Mouse (Mus musculus): ENCODE results near the gene Sycp2l. TPM values are rescaled to one million over a fixed set of nuclear protein-coding genes. Genes with fewer than 3 reads are reported as not detected.
"Not testable (repeated sequence)": the region's sequence is repeated elsewhere in the genome, so short reads cannot be mapped to it uniquely, and the experiment has no call there.

Gene Sycp2l
- total RNA-seq, 2 experiments from 2014 or later = 0.14 TPM; not detected in 1

GRCm38 (mm10) chr13:41119152-41119945, 5.2 kb downstream of the Sycp2l start:
- no peak for DNase-seq
- intact Hi-C loops (cut with DNase I) = no loop called here

GRCm38 (mm10) chr13:41123666-41124225, 9.6 kb downstream of the Sycp2l start:
- DNase-seq = no peak
- intact Hi-C loops (cut with DNase I) = no loop called here

- intact Hi-C loops (cut with DNase I) = no loop called here
- no peak for DNase-seq
Observed at GRCm38 (mm10) chr13:41128326-41128725, 14.2 kb downstream of the Sycp2l start.

- no peak for DNase-seq
- intact Hi-C loops (cut with DNase I) = no loop called here
Observed at GRCm38 (mm10) chr13:41129061-41129460, 15.0 kb downstream of the Sycp2l start.

GRCm38 (mm10) chr13:41134901-41135300, 20.8 kb downstream of the Sycp2l start:
- intact Hi-C loops (cut with DNase I) = no loop called here
- DNase-seq = peak; percentile 72

- intact Hi-C loops (cut with DNase I) = no loop called here
- DNase-seq = no peak
Observed at GRCm38 (mm10) chr13:41145433-41145970, 31.4 kb downstream of the Sycp2l start.

GRCm38 (mm10) chr13:41146271-41146670, 32.2 kb downstream of the Sycp2l start:
- peak; percentile 66 for DNase-seq
- intact Hi-C loops (cut with DNase I) = no loop called here

- DNase-seq = no peak
- intact Hi-C loops (cut with DNase I) = loop anchor here (10.0 kb wide), 1 partner anchor 68 kb away; no protein-coding TSS in a partner anchor
Observed at GRCm38 (mm10) chr13:41153146-41153545, 39.0 kb downstream of the Sycp2l start.

GRCm38 (mm10) chr13:41158426-41158825, 44.3 kb downstream of the Sycp2l start:
- intact Hi-C loops (cut with DNase I) = loop anchor here (10.0 kb wide), 1 partner anchor 74 kb away; no protein-coding TSS in a partner anchor
- no peak for DNase-seq

GRCm38 (mm10) chr13:41187886-41188285, 73.8 kb downstream of the Sycp2l start:
- intact Hi-C loops (cut with DNase I) = no loop called here
- DNase-seq = no peak

GRCm38 (mm10) chr13:41195640-41196333, 81.7 kb downstream of the Sycp2l start:
- intact Hi-C loops (cut with DNase I) = no loop called here
- DNase-seq = no peak

GRCm38 (mm10) chr13:41200861-41201260, 86.8 kb downstream of the Sycp2l start:
- intact Hi-C loops (cut with DNase I) = no loop called here
- no peak for DNase-seq

- intact Hi-C loops (cut with DNase I) = no loop called here
- DNase-seq = no peak
Observed at GRCm38 (mm10) chr13:41203289-41203688, 89.2 kb downstream of the Sycp2l start.

- intact Hi-C loops (cut with DNase I) = no loop called here
- DNase-seq = no peak
Observed at GRCm38 (mm10) chr13:41203691-41204090, 89.6 kb downstream of the Sycp2l start.

- intact Hi-C loops (cut with DNase I); DNase-seq: not testable (repeated sequence)
Observed at GRCm38 (mm10) chr13:41205568-41205967, 91.5 kb downstream of the Sycp2l start.

GRCm38 (mm10) chr13:41206241-41206640, 92.1 kb downstream of the Sycp2l start:
- DNase-seq = no peak

GRCm38 (mm10) chr13:41211276-41211675, 97.2 kb downstream of the Sycp2l start:
- DNase-seq = no peak
- intact Hi-C loops (cut with DNase I) = no loop called here

More at GRCm38 (mm10) chr13:41206241-41206640, 92.1 kb downstream of the Sycp2l start:
- intact Hi-C loops (cut with DNase I) = no loop called here

- DNase-seq = no peak
- intact Hi-C loops (cut with DNase I) = no loop called here
Observed at GRCm38 (mm10) chr13:41212558-41213322, 98.6 kb downstream of the Sycp2l start.

GRCm38 (mm10) chr13:41215669-41216068, 101.6 kb downstream of the Sycp2l start:
- no peak for DNase-seq
- intact Hi-C loops (cut with DNase I) = no loop called here

- DNase-seq = no peak
- intact Hi-C loops (cut with DNase I) = no loop called here
Observed at GRCm38 (mm10) chr13:41216236-41216635, 102.1 kb downstream of the Sycp2l start.

All from left cerebral cortex, postnatal 4 days (tissue).